Mouse (Mus musculus) liver, embryonic 14.5 days (tissue): Measurements from ENCODE around the gene Nin. TPM values are rescaled to one million over a fixed set of nuclear protein-coding genes. Genes with fewer than 3 reads are reported as not detected.

Experiments used
- ATAC-seq: fragments of 200-750 bp; cut with Nextera tagmentation; 2 replicates; pipeline ENCODE4 v1.8.0; 2017; ENCODE audit warnings: moderate number of reproducible peaks, mild to moderate bottlenecking, moderate library complexity; ENCODE audit not compliant: insufficient read depth
- DNase-seq, 3 experiments: peaks; one replicate each; pipeline ENCODE4 v3.0.0-alpha.2; 2012 to 2013; ENCODE audit warnings: low read depth in 3 of 3, low spot score in 3 of 3
- H3K27ac ChIP-seq: fragments of 300-500 bp; sonication (generic); 2 replicates; pipeline ENCODE4 v1.5.1; 2014; ENCODE audit warnings: moderate library complexity, mild to moderate bottlenecking, control low read depth, inconsistent platforms
- H3K27me3 ChIP-seq: fragments of 300-500 bp; sonication (generic); 2 replicates; pipeline ENCODE4 v1.6.1; 2014; ENCODE audit warnings: mild to moderate bottlenecking, low read length, moderate library complexity; ENCODE audit not compliant: control insufficient read depth, insufficient read depth
- H3K36me3 ChIP-seq: fragments of 300-500 bp; sonication (generic); replicated peaks from 2 replicates; pipeline ENCODE4 v1.6.1; 2014; ENCODE audit warnings: low read depth; ENCODE audit not compliant: control insufficient read depth, insufficient read depth
- H3K4me1 ChIP-seq, 2 experiments: fragments of 200-500 bp in 1 of 2; fragments of 300-500 bp in 1 of 2; sonication (generic) in 1 of 2; replicated peaks; 2 replicates each; pipeline ENCODE4 v1.6.1; 2012 to 2014; ENCODE audit warnings: antibody characterized with exemption in 1 of 2, inconsistent platforms in 1 of 2, low read length in 1 of 2; ENCODE audit not compliant: control insufficient read depth in 2 of 2, insufficient read depth in 2 of 2
- H3K4me2 ChIP-seq: fragments of 300-500 bp; sonication (generic); 2 replicates; pipeline ENCODE4 v1.6.1; 2014; ENCODE audit warnings: low read depth, mild to moderate bottlenecking, control low read depth, moderate library complexity
- H3K4me3 ChIP-seq, 2 experiments: fragments of 200-500 bp in 1 of 2; fragments of 300-500 bp in 1 of 2; sonication (generic) in 1 of 2; 2 replicates each; pipeline ENCODE4 v1.5.1; 2012 to 2014; ENCODE audit warnings: low read depth in 2 of 2, low read length in 2 of 2, mild to moderate bottlenecking in 2 of 2, control low read depth in 1 of 2, inconsistent platforms in 1 of 2, moderate library complexity in 1 of 2; ENCODE audit not compliant: insufficient read depth in 1 of 2
- H3K9ac ChIP-seq: fragments of 300-500 bp; sonication (generic); replicated peaks from 2 replicates; pipeline ENCODE4 v1.6.1; 2014; ENCODE audit warnings: mild to moderate bottlenecking, control low read depth, moderate library complexity
- H3K9me3 ChIP-seq: fragments of 300-500 bp; sonication (generic); 2 replicates; pipeline ENCODE4 v1.6.1; 2016; ENCODE audit warnings: low read length, mixed read lengths; ENCODE audit not compliant: control insufficient read depth
- CTCF ChIP-seq: IDR thresholded peaks from 2 replicates; pipeline ENCODE4 v1.5.1; 2016; ENCODE audit warnings: antibody characterized with exemption, low read depth, control low read depth
- EP300 ChIP-seq: IDR thresholded peaks from 2 replicates; pipeline ENCODE4 v1.6.1; 2016; ENCODE audit warnings: antibody characterized with exemption, low read depth
- WGBS: fragments of 180-500 bp; shearing (Covaris S2); extraction: QIAGEN DNeasy Blood & Tissue Kit; methylation state at CpG from one replicate; pipeline ENCODE4 v1.1.7; 2014; ENCODE audit not compliant: insufficient replicate concordance; 5-methylcytosine and 5-hydroxymethylcytosine counted together
- polyA plus RNA-seq, 2 experiments: library from polyadenylated mRNA; depleted of rRNA in 1 of 2; stranded (reverse) in 1 of 2; unstranded in 1 of 2; fragments of >200 nt; fragmentation: Nextera tagmentation in 1 of 2; extraction: Ambion mirVana in 1 of 2; gene quantifications; 2 replicates each; pipeline versions ENCODE4 v1.2.1 to v1.2.3; 2012 to 2014

Nin gene
- polyA plus RNA-seq, 2 experiments = 2.8 to 3.9 TPM

DNA sequence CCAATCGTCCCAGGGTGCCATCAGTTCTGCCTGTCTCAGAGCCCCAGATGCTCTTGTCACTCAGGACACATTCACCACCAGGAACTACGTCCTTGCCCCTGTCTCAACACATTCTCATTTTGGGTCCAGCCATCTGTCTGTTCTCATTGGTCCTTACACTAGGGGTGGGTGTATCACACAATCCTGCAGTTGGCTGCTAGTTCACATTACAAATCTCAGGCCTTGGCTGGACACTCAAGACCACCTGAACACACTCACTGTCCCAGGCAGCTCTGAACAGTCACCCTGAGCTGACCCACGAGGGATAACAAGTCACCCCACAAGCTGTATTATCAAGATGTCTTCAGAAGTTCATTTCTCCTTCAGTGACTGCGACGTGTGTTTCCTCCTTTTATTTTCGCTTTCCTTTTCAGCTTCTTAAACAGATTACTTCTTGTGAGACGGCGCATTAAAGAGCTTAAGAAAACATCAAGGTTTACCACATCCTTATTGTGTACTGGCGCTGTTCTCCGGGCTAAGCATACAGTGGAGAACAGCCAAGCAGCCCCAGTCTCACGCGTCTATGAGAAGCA is 22.8 kb upstream of the Nin start:
- no peaks in the 10 kb centered on the region for H3K9me3 ChIP-seq
- TF ChIP-seq EP300 (no peak), CTCF (no peak)
- no peak for DNase-seq
- no peaks in the 10 kb centered on the region for H3K4me1 ChIP-seq
- no peaks in the 10 kb centered on the region for H3K27me3 ChIP-seq
- H3K36me3 ChIP-seq = no peaks in the 10 kb centered on the region
- no peak overlapping the region for H3K4me2 ChIP-seq
- H3K27ac ChIP-seq = no peak overlapping the region
- no peak overlapping the region for H3K4me3 ChIP-seq
- H3K9ac ChIP-seq = no peak overlapping the region
- 17% methylated on average over 12 of the region's 12 CpGs for WGBS
- no peak for ATAC-seq

DNA sequence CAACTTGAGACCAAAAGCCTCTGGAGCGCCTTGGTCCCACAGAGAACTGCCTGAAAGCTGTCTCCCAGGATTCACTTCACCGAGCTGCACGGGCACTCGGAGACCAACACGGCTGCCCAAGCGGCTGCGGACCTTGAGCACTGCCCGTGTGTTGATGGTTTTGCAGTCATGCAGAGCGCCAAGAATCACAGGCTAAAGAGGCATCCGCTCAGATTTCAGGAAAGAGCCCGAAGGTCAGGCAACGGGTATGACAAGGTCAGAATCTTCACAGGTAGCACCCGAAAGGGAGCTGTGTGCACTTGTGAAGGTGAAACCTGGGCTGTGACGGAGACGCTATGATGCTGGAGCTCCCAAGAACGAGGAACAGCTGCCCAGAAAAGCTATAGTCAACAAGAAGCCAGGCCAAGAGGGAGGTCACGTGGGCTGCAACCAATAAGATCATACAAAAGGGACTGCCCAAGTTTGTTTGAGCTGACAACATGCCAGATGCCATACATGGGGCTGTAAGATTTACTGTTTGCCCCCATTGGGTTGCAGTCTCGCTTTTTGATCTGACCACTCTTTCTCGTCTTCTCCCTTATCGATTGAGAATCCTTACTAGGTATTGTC is 21.2 kb upstream of the Nin start:
- no peak overlapping the region for H3K4me2 ChIP-seq
- no peak for DNase-seq
- no peaks in the 10 kb centered on the region for H3K27me3 ChIP-seq
- H3K4me1 ChIP-seq = no peaks in the 10 kb centered on the region
- H3K36me3 ChIP-seq = no peaks in the 10 kb centered on the region
- no peak for TF ChIP-seq EP300
- TF ChIP-seq CTCF = no peak
- H3K9me3 ChIP-seq = no peaks in the 10 kb centered on the region
- H3K27ac ChIP-seq = no peak overlapping the region
- WGBS = 74% methylated on average over 20 of the region's 20 CpGs
- no peak overlapping the region for H3K9ac ChIP-seq
- H3K4me3 ChIP-seq = no peak overlapping the region
- ATAC-seq = no peak

DNA sequence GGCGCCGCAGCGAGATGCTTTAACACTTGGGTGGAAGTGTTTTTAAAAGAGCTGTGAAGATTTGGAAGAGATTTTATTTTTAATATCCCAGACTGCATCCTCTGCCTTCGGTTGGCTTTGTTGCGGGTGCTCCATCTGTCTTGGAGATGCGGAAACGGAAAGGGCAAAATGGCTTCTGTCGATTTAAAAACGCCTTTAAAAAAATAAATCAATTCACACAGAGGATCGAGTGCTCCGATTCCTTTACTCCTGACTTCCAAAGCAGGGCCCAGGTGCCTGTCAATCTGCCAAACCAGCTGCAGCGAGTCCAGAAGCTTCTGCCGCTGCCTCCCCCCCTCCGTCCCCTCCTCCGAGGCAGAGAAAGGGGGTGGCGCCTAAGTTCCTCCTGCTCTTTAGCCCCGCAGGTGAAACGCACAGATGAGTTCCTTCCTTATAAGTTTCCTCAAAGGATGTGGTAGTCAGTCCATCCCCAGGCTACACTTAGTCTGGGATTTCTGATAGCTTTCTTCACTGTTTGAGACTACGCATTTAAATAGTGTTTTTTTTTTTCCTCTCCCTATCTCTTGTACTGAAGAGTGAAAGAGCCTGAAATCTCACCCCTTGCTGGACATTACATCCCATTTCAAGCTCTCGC is 17.6 kb upstream of the Nin start:
- ATAC-seq = no peak
- Histone ChIP-seq H3K4me2 (no peak overlapping the region), H3K4me3 (no peak overlapping the region), H3K4me1 (no peaks in the 10 kb centered on the region), H3K9me3 (no peaks in the 10 kb centered on the region), H3K36me3 (no peaks in the 10 kb centered on the region), H3K27ac (no peak overlapping the region), H3K9ac (no peak overlapping the region), H3K27me3 (no peaks in the 10 kb centered on the region)
- WGBS = 53% methylated on average over 20 of the region's 20 CpGs
- TF ChIP-seq EP300 (no peak), CTCF (no peak)
- DNase-seq = no peak

DNA sequence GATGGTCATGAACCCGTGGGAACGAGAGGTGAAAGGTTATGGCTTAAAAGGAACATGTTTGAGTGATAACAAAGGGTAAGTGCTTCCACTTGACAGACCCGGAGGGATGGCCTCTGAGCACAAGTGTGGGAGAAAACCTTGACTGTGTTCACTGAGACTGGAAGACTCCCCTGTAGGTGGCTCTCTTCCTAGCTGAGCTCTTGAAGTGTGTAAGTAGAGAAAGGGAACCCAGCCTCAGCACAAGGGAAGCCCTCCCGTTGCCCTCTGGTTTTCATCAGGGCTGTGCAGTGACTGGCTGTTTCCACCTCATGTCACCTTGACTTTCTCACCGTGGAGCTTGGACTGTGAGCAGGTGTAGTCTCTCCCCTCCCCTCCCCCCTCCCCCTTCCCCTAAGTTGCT is 15.6 kb upstream of the Nin start:
- H3K9ac ChIP-seq = no peak overlapping the region
- no peaks in the 10 kb centered on the region for H3K27me3 ChIP-seq
- H3K4me2 ChIP-seq = no peak overlapping the region
- H3K4me3 ChIP-seq = no peak overlapping the region
- 0 out of 2 replicates have a peak, but pooled peaks have one; percentile 19 for TF ChIP-seq CTCF
- no peak for TF ChIP-seq EP300
- H3K36me3 ChIP-seq = no peaks in the 10 kb centered on the region
- ATAC-seq (no peak), DNase-seq (no peak)
- H3K4me1 ChIP-seq = no peaks in the 10 kb centered on the region
- no peak overlapping the region for H3K27ac ChIP-seq
- H3K9me3 ChIP-seq = no peaks in the 10 kb centered on the region
- 26% methylated on average over 5 of the region's 5 CpGs for whole genome bisulfite sequencing

DNA sequence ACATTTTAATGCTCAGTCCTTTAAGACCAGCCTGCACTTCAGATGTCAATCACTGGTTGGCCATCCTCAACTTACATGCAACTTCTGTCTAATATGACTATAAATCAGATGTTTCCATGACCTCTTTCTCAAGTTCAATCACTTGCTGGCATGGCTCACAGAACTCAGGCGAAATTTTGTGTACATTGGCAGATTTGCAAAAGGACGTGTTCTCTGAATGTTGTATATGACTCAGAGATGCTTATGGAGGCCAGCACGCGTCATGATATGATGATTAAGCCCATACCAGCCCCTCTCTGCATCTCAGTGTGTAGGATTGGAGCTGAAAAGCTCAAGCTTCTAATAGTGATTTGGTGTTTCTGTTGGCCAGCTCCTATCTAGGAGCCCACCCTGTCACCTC is 13.1 kb upstream of the Nin start:
- no peak overlapping the region for H3K4me2 ChIP-seq
- no peak overlapping the region for H3K4me3 ChIP-seq
- no peaks in the 10 kb centered on the region for H3K9me3 ChIP-seq
- TF ChIP-seq CTCF (no peak), EP300 (no peak)
- 69% methylated on average over 4 of the region's 4 CpGs for WGBS
- no peaks in the 10 kb centered on the region for H3K36me3 ChIP-seq
- H3K4me1 ChIP-seq = no peaks in the 10 kb centered on the region
- DNase-seq = no peak
- no peak overlapping the region for H3K27ac ChIP-seq
- no peak for ATAC-seq
- H3K9ac ChIP-seq = no peak overlapping the region
- no peaks in the 10 kb centered on the region for H3K27me3 ChIP-seq
